Mouse (Mus musculus) adrenal gland, postnatal 14 days (tissue): ENCODE measurements around the gene Ltk. TPM values are rescaled to one million over a fixed set of nuclear protein-coding genes. Genes with fewer than 3 reads are reported as not detected.
A peak's percentile ranks its signal among the peaks of the same experiment; 100 is the strongest.
"Not testable (repeated sequence)": the region's sequence is repeated elsewhere in the genome, so short reads cannot be mapped to it uniquely, and the experiment has no call there.

Experiments used
- DNase-seq: peaks from one replicate; pipeline ENCODE4 v3.0.0; 2021; ENCODE audit warnings: mixed read lengths
- total RNA-seq: library from RNA; stranded (reverse); gene quantifications from 2 replicates; pipeline ENCODE4 v1.2.3, GENCODE M21; 2021

Gene Ltk
- total RNA-seq, 1 experiment from 2014 or later: 1.1 TPM

GRCm38 (mm10) chr2:119758844-119759835, 1.1 kb downstream of the Ltk start:
- DNase-seq: no peak

- peak; percentile 53 for DNase-seq
Observed at GRCm38 (mm10) chr2:119758101-119758843, 2.0 kb downstream of the Ltk start.

- no peak for DNase-seq
Observed at GRCm38 (mm10) chr2:119757601-119758100, 2.6 kb downstream of the Ltk start.

- DNase-seq: no peak
Observed at GRCm38 (mm10) chr2:119749260-119749659, 11.0 kb downstream of the Ltk start.

GRCm38 (mm10) chr2:119747554-119747953, 12.7 kb downstream of the Ltk start:
- no peak for DNase-seq

GRCm38 (mm10) chr2:119745281-119745680, 14.9 kb downstream of the Ltk start:
- DNase-seq: peak; percentile 54

- DNase-seq: peak; percentile 50
Observed at GRCm38 (mm10) chr2:119744163-119745111, 15.8 kb downstream of the Ltk start.

- no peak for DNase-seq
Observed at GRCm38 (mm10) chr2:119743808-119744162, 16.4 kb downstream of the Ltk start.

- peak; percentile 33 for DNase-seq
Observed at GRCm38 (mm10) chr2:119743176-119743807, 16.9 kb downstream of the Ltk start.

- peak; percentile 60 for DNase-seq
Observed at GRCm38 (mm10) chr2:119742461-119743175, 17.6 kb downstream of the Ltk start.

- DNase-seq: peak; percentile 81
Observed at GRCm38 (mm10) chr2:119741581-119742411, 18.4 kb downstream of the Ltk start, which contains the start of gene Itpka. Gene Itpka (plus strand): TSS chr2:119742337.

GRCm38 (mm10) chr2:119740567-119740966, 19.7 kb downstream of the Ltk start:
- no peak for DNase-seq

- peak; percentile 34 for DNase-seq
Observed at GRCm38 (mm10) chr2:119737124-119737523, 23.1 kb downstream of the Ltk start.

GRCm38 (mm10) chr2:119730735-119731134, 29.5 kb downstream of the Ltk start:
- DNase-seq: no peak

- DNase-seq: no peak
Observed at GRCm38 (mm10) chr2:119727762-119728416, 32.3 kb downstream of the Ltk start.

- no peak for DNase-seq
Observed at GRCm38 (mm10) chr2:119721070-119721469, 39.2 kb downstream of the Ltk start.

GRCm38 (mm10) chr2:119715868-119716267, 44.4 kb downstream of the Ltk start:
- not testable (repeated sequence) for DNase-seq

GRCm38 (mm10) chr2:119710011-119710410, 50.2 kb downstream of the Ltk start:
- no peak for DNase-seq

- DNase-seq: no peak
Observed at GRCm38 (mm10) chr2:119707676-119708075, 52.6 kb downstream of the Ltk start.
